Mouse (Mus musculus) ES-Bruce4 (cell line): Measurements from ENCODE around the gene Safb. TPM values are rescaled to one million over a fixed set of nuclear protein-coding genes. Genes with fewer than 3 reads are reported as not detected.

Source experiments
- H3K27ac ChIP-seq: 2 replicates; pipeline ENCODE4 v1.5.1; 2012; ENCODE audit warnings: low read length, inconsistent platforms; ENCODE audit not compliant: insufficient read depth
- H3K27me3 ChIP-seq: 2 replicates; pipeline ENCODE4 v1.6.1; 2012; ENCODE audit warnings: mild to moderate bottlenecking, low read length, inconsistent platforms; ENCODE audit not compliant: control insufficient read depth, poor library complexity, insufficient read depth, severe bottlenecking
- H3K36me3 ChIP-seq: 2 replicates; pipeline ENCODE4 v1.6.1; 2012; ENCODE audit warnings: inconsistent platforms, mild to moderate bottlenecking, low read length, moderate library complexity; ENCODE audit not compliant: control insufficient read depth, poor library complexity, insufficient read depth, severe bottlenecking
- H3K4me1 ChIP-seq: one replicate; pipeline ENCODE4 v1.8.1; 2011; ENCODE audit warnings: low read length; ENCODE audit not compliant: control insufficient read depth, insufficient read depth
- H3K4me3 ChIP-seq: 2 replicates; pipeline ENCODE4 v1.5.1; 2011; ENCODE audit warnings: low read depth, mild to moderate bottlenecking, low read length
- H3K9ac ChIP-seq: 2 replicates; pipeline ENCODE4 v1.6.1; 2012; ENCODE audit warnings: low read depth, mild to moderate bottlenecking, inconsistent platforms; ENCODE audit not compliant: poor library complexity, severe bottlenecking
- H3K9me3 ChIP-seq: replicated peaks from 2 replicates; pipeline ENCODE4 v1.6.1; 2012; ENCODE audit warnings: mild to moderate bottlenecking, low read length, inconsistent platforms; ENCODE audit not compliant: control insufficient read depth, poor library complexity, insufficient read depth, severe bottlenecking
- CTCF ChIP-seq: IDR thresholded peaks from one replicate; pipeline ENCODE4 v1.8.1; 2011; ENCODE audit warnings: low read depth, low read length
- EP300 ChIP-seq: IDR thresholded peaks from 2 replicates; pipeline ENCODE4 v1.6.1; 2011; ENCODE audit warnings: low read depth, low read length; ENCODE audit not compliant: insufficient read depth
- POLR2A ChIP-seq: IDR thresholded peaks from one replicate; pipeline ENCODE4 v1.8.1; 2011; ENCODE audit warnings: low read length; ENCODE audit not compliant: insufficient read depth
- polyA plus RNA-seq: library from polyadenylated mRNA; stranded (reverse); fragments of >200 nt; gene quantifications from 2 replicates; pipeline ENCODE4 v1.2.4, GENCODE M21; 2011; ENCODE audit warnings: low read depth; ENCODE audit not compliant: missing spikeins, insufficient read depth, insufficient read length

The Safb gene
- polyA plus RNA-seq, 1 experiment: 99.4 TPM

GRCm38 (mm10) chr17:56604422-56604821 lies 19.8 kb downstream of the Safb start:
- H3K27me3 ChIP-seq: no peaks in the 10 kb centered on the region
- H3K36me3 ChIP-seq: peaks cover 62% of the 10 kb centered on the region
- no peaks in the 10 kb centered on the region for H3K9me3 ChIP-seq
- no peak overlapping the region for H3K4me3 ChIP-seq
- TF ChIP-seq POLR2A (no peak), EP300 (no peak), CTCF (no peak)
- H3K27ac ChIP-seq: no peak overlapping the region
- H3K4me1 ChIP-seq: no peaks in the 10 kb centered on the region
- H3K9ac ChIP-seq: no peak overlapping the region

GRCm38 (mm10) chr17:56605431-56605830 lies 20.8 kb downstream of the Safb start:
- no peak overlapping the region for H3K27ac ChIP-seq
- no peak overlapping the region for H3K4me3 ChIP-seq
- no peaks in the 10 kb centered on the region for H3K27me3 ChIP-seq
- no peak overlapping the region for H3K9ac ChIP-seq
- H3K4me1 ChIP-seq: no peaks in the 10 kb centered on the region
- H3K36me3 ChIP-seq: peaks cover 52% of the 10 kb centered on the region
- TF ChIP-seq EP300: no peak
- TF ChIP-seq POLR2A: no peak
- no peak for TF ChIP-seq CTCF
- H3K9me3 ChIP-seq: no peaks in the 10 kb centered on the region

- Histone ChIP-seq H3K27me3 (no peaks in the 10 kb centered on the region), H3K36me3 (peaks cover 39% of the 10 kb centered on the region), H3K9ac (no peak overlapping the region), H3K27ac (no peak overlapping the region), H3K9me3 (no peaks in the 10 kb centered on the region), H3K4me3 (no peak overlapping the region), H3K4me1 (peaks cover 2% of the 10 kb centered on the region)
- TF ChIP-seq POLR2A (no peak), EP300 (no peak), CTCF (no peak)
Measured at GRCm38 (mm10) chr17:56607521-56608062, 23.0 kb downstream of the Safb start.

- Histone ChIP-seq H3K9me3 (no peaks in the 10 kb centered on the region), H3K27ac (no peak overlapping the region), H3K9ac (peak overlapping the region; percentile 81), H3K27me3 (no peaks in the 10 kb centered on the region), H3K36me3 (peaks cover 29% of the 10 kb centered on the region), H3K4me1 (peaks cover 2% of the 10 kb centered on the region), H3K4me3 (peak overlapping the region; percentile 97)
- TF ChIP-seq CTCF (no peak), EP300 (no peak), POLR2A (no peak)
Measured at GRCm38 (mm10) chr17:56608699-56609098, 24.1 kb downstream of the Safb start.

- Histone ChIP-seq H3K27ac (peak within 1 kb of the TSS; percentile 20), H3K9ac (peak within 1 kb of the TSS; percentile 81), H3K36me3 (peaks cover 31% of the 10 kb centered on the region), H3K9me3 (no peaks in the 10 kb centered on the region), H3K4me3 (peak within 1 kb of the TSS; percentile 97), H3K27me3 (no peaks in the 10 kb centered on the region), H3K4me1 (peaks cover 2% of the 10 kb centered on the region)
- no peak for TF ChIP-seq POLR2A
- peak; percentile 2 for TF ChIP-seq CTCF
Measured at GRCm38 (mm10) chr17:56609452-56610171, 25.0 kb downstream of the Safb start, which contains the start of gene 2410015M20Rik. 2410015M20Rik (minus strand) TSS chr17:56609771.

GRCm38 (mm10) chr17:56611323-56611722 lies 26.7 kb downstream of the Safb start:
- Histone ChIP-seq H3K4me3 (no peak overlapping the region), H3K9ac (no peak overlapping the region), H3K4me1 (peaks cover 2% of the 10 kb centered on the region), H3K27ac (peak overlapping the region; percentile 46; the same call in 1 of the 2 replicates), H3K27me3 (no peaks in the 10 kb centered on the region), H3K9me3 (no peaks in the 10 kb centered on the region), H3K36me3 (peaks cover 25% of the 10 kb centered on the region)
- no peak for TF ChIP-seq EP300
- no peak for TF ChIP-seq POLR2A
- TF ChIP-seq CTCF: no peak
